Mouse (Mus musculus) erythroblast, embryonic 14.5 days (primary cell): ENCODE data around the gene Ahnak.

Source experiments
- GATA1 ChIP-seq: IDR thresholded peaks from 2 replicates; pipeline ENCODE4 v1.6.1; 2012; ENCODE audit warnings: low read length, inconsistent platforms, mixed read lengths
- TAL1 ChIP-seq: IDR thresholded peaks from 3 replicates; pipeline ENCODE4 v1.6.1; 2012; ENCODE audit warnings: low read length, inconsistent platforms, mixed read lengths

- TF ChIP-seq TAL1, result no peak
- TF ChIP-seq GATA1, result no peak
These were observed 8.3 kb upstream of the Ahnak start for GRCm38 (mm10) chr19:8980771-8981170.
